Mouse (Mus musculus) ES-Bruce4 (cell line): ENCODE measurements at regions not wholly inside any gene's neighbourhood (a gene's known extent, or its start where the extent isn't known, plus 50 kb on each side); places are given as distances from the start of the nearest gene placed in this dataset.

Source experiments
- CTCF ChIP-seq: IDR thresholded peaks from one replicate; pipeline ENCODE4 v1.8.1; 2011; ENCODE audit warnings: low read depth, low read length
- EP300 ChIP-seq: IDR thresholded peaks from 2 replicates; pipeline ENCODE4 v1.6.1; 2011; ENCODE audit warnings: low read depth, low read length; ENCODE audit not compliant: insufficient read depth
- POLR2A ChIP-seq: IDR thresholded peaks from one replicate; pipeline ENCODE4 v1.8.1; 2011; ENCODE audit warnings: low read length; ENCODE audit not compliant: insufficient read depth

GRCm38 (mm10) chr6:16704496-16704895 lies 193.7 kb downstream of the Tfec start:
- TF ChIP-seq CTCF (no peak), POLR2A (no peak), EP300 (no peak)
